In genomic region chr4:136259916-136260315, GRCm38 (mm10) we compare ENCODE assay signal across 6 mouse cellular contexts. TPM values are rescaled to one million over a fixed set of nuclear protein-coding genes. Genes with fewer than 3 reads are reported as not detected.
"Had no signal": no experiment of that assay in that cellular context is flagged by ENCODE, and none has a peak within 500 bp of the region (broad histone marks: within the 10 kb centered on the region; RNA-seq: fewer than 3 reads in every experiment).

No protein-coding gene starts in this region.

- H3K36me3 ChIP-seq: limb, embryonic 15.5 days; midbrain, embryonic 12.5 days; neural tube, embryonic 15.5 days had no signal

- H3K4me3 ChIP-seq: left cerebral cortex, adult 2 months; limb, embryonic 15.5 days; midbrain, embryonic 12.5 days; neural tube, embryonic 15.5 days had no signal

- H3K9ac ChIP-seq: limb, embryonic 15.5 days; liver, embryonic 14.5 days; midbrain, embryonic 12.5 days; neural tube, embryonic 15.5 days had no signal

- H3K9me3 ChIP-seq: limb, embryonic 15.5 days; midbrain, embryonic 12.5 days; neural tube, embryonic 15.5 days had no signal

- H3K27ac ChIP-seq: left cerebral cortex, adult 2 months; limb, embryonic 15.5 days; liver, embryonic 14.5 days; midbrain, embryonic 12.5 days had no signal

- H3K27me3 ChIP-seq: midbrain, embryonic 12.5 days; neural tube, embryonic 15.5 days had no signal

- H3K4me2 ChIP-seq: limb, embryonic 15.5 days; midbrain, embryonic 12.5 days; neural tube, embryonic 15.5 days had no signal

RNA-seq across cellular contexts. Expression of gene Tcea3, which starts 12.4 kb away (rescaled TPM):
- total RNA-seq: megakaryocyte-erythroid progenitor cell, adult 5-6 weeks had no signal

RNA-seq across cellular contexts. Expression of gene Asap3, which starts 53.8 kb away (rescaled TPM):
- total RNA-seq: megakaryocyte-erythroid progenitor cell, adult 5-6 weeks had no signal
